Comparison of ENCODE assay signal across 8 mouse cellular contexts in genomic region chr2:148872860-148873259, GRCm38 (mm10). TPM values are rescaled to one million over a fixed set of nuclear protein-coding genes. Genes with fewer than 3 reads are reported as not detected.
DNase-seq lines count a peak whose midpoint lies in the region; ATAC-seq lines count a peak whose summit lies in the region.

No protein-coding gene starts in this region.

- peak overlapping the region; percentile 100 for H3K4me3 ChIP-seq in brown adipose tissue, adult 24 weeks (ENCODE audit: insufficient read depth, low read depth, low read length)
- peak overlapping the region; percentile 84; the same call in 1 of the 2 replicates for H3K4me3 ChIP-seq in midbrain, embryonic 10.5 days

- H3K27me3 ChIP-seq in midbrain, embryonic 10.5 days (ENCODE audit: low read depth, poor library complexity, severe bottlenecking) = no peaks in the 10 kb centered on the region

- WGBS in midbrain, embryonic 10.5 days = 91% methylated on average over 4 of the region's 4 CpGs

- peaks cover 23% of the 10 kb centered on the region for H3K4me1 ChIP-seq in brown adipose tissue, adult 24 weeks (ENCODE audit: control insufficient read depth, insufficient read depth, insufficient read length, low read length)
- H3K4me1 ChIP-seq in midbrain, embryonic 10.5 days = peaks cover 31% of the 10 kb centered on the region

- H3K9me3 ChIP-seq in midbrain, embryonic 10.5 days (replicated peaks) = no peaks in the 10 kb centered on the region

- DNase-seq in frontal cortex, postnatal 14 days (ENCODE audit: low spot score in 2 of 2) = no peak
- DNase-seq in heart, postnatal 4 days = peak; percentile 28
- DNase-seq in midbrain, embryonic 10.5 days (ENCODE audit: low spot score) = no peak
- no peak for DNase-seq in thymus, postnatal 14 days
- no peak for DNase-seq in layer of hippocampus, postnatal 10 days (ENCODE audit: low spot score in 2 of 2)

- peak; percentile 41 for ATAC-seq in frontal cortex, adult (ENCODE audit: low TSS enrichment)
- no peak for ATAC-seq in megakaryocyte-erythroid progenitor cell, adult 5-6 weeks (replicated peaks; ENCODE audit: low FRiP score, low TSS enrichment, poor library complexity, severe bottlenecking)

- peak overlapping the region; percentile 95 for H3K27ac ChIP-seq in brown adipose tissue, adult 24 weeks (replicated peaks; ENCODE audit: low read depth, low read length)
- H3K27ac ChIP-seq in midbrain, embryonic 10.5 days (replicated peaks) = no peak overlapping the region

- peaks cover 36% of the 10 kb centered on the region for H3K36me3 ChIP-seq in midbrain, embryonic 10.5 days

RNA-seq across cellular contexts. Expression of gene Cst3, which starts 2.6 kb away (rescaled TPM):
- 1,454 and 1,867 TPM in 2 replicates for polyA plus RNA-seq in brown adipose tissue, adult 24 weeks (2012; ENCODE audit: insufficient read depth, insufficient read length, missing spikeins)
- total RNA-seq in heart, postnatal 4 days (2021) = 100 to 1,000 TPM; 527 to 580 TPM
- 291 and 331 TPM in 2 replicates for polyA plus RNA-seq in midbrain, embryonic 10.5 days (2016; fragmentation: Nextera tagmentation; extraction: Ambion mirVana)
- total RNA-seq in megakaryocyte-erythroid progenitor cell, adult 5-6 weeks (2014; fragmentation: Nextera tagmentation) = 63.1 and 74.4 TPM in 2 replicates
- total RNA-seq in megakaryocyte-erythroid progenitor cell, adult 5-6 weeks (2017) = 114 and 133 TPM in 2 replicates
- total RNA-seq in layer of hippocampus, postnatal 10 days (2021) = 1,000 to 10,000 TPM; 2,230 to 2,265 TPM

RNA-seq across cellular contexts. Expression of gene 9230104L09Rik, which starts 8.0 kb away (rescaled TPM):
- polyA plus RNA-seq in brown adipose tissue, adult 24 weeks (2012; ENCODE audit: insufficient read depth, insufficient read length, missing spikeins) = 2.5 TPM in 1 of 2 replicates, not detected in the other
- total RNA-seq in heart, postnatal 4 days (2021) = under 1 TPM in 1 of 2 experiments, not detected in 1; 0.72 TPM
- polyA plus RNA-seq in midbrain, embryonic 10.5 days (2016; fragmentation: Nextera tagmentation; extraction: Ambion mirVana) = not detected in 2 replicates
- total RNA-seq in megakaryocyte-erythroid progenitor cell, adult 5-6 weeks (2014; fragmentation: Nextera tagmentation) = not detected in 2 replicates
- not detected in 2 replicates for total RNA-seq in megakaryocyte-erythroid progenitor cell, adult 5-6 weeks (2017)
- not detected for total RNA-seq in layer of hippocampus, postnatal 10 days (2021)

RNA-seq across cellular contexts. Expression of gene Cst9, which starts 37.9 kb away (rescaled TPM):
- not detected in 2 replicates for polyA plus RNA-seq in brown adipose tissue, adult 24 weeks (2012; ENCODE audit: insufficient read depth, insufficient read length, missing spikeins)
- 1 to 10 TPM; 3.1 to 4.1 TPM for total RNA-seq in heart, postnatal 4 days (2021)
- polyA plus RNA-seq in midbrain, embryonic 10.5 days (2016; fragmentation: Nextera tagmentation; extraction: Ambion mirVana) = not detected in 2 replicates
- not detected in 2 replicates for total RNA-seq in megakaryocyte-erythroid progenitor cell, adult 5-6 weeks (2014; fragmentation: Nextera tagmentation)
- total RNA-seq in megakaryocyte-erythroid progenitor cell, adult 5-6 weeks (2017) = not detected in 2 replicates
- total RNA-seq in layer of hippocampus, postnatal 10 days (2021) = not detected

RNA-seq across cellular contexts. Expression of gene Cst13, which starts 53.0 kb away (rescaled TPM):
- not detected in 2 replicates for polyA plus RNA-seq in brown adipose tissue, adult 24 weeks (2012; ENCODE audit: insufficient read depth, insufficient read length, missing spikeins)
- total RNA-seq in heart, postnatal 4 days (2021) = not detected
- polyA plus RNA-seq in midbrain, embryonic 10.5 days (2016; fragmentation: Nextera tagmentation; extraction: Ambion mirVana) = not detected in 2 replicates
- not detected in 2 replicates for total RNA-seq in megakaryocyte-erythroid progenitor cell, adult 5-6 weeks (2014; fragmentation: Nextera tagmentation)
- not detected in 2 replicates for total RNA-seq in megakaryocyte-erythroid progenitor cell, adult 5-6 weeks (2017)
- total RNA-seq in layer of hippocampus, postnatal 10 days (2021) = not detected

Comparison
In these comparisons a context has a peak if more than half of its experiments do, and no peak if none do; other contexts are left out.
1. RNA of gene Cst9, which starts 37.9 kb away (total RNA-seq): 3.1 to 4.1 TPM in heart, postnatal 4 days; not detected in megakaryocyte-erythroid progenitor cell, adult 5-6 weeks and not detected in layer of hippocampus, postnatal 10 days; every median in the first group is over 4 times any median in the second.